Mouse (Mus musculus) megakaryocyte-erythroid progenitor cell, adult 5 weeks (primary cell): Measurements from ENCODE around the gene Olfr33. TPM values are rescaled to one million over a fixed set of nuclear protein-coding genes. Genes with fewer than 3 reads are reported as not detected.

ENCODE experiments used
- polyA plus RNA-seq: library from polyadenylated mRNA; stranded (reverse); fragments of >175 nt; gene quantifications from 2 replicates; pipeline ENCODE4 v1.2.3, GENCODE M21; 2012

Olfr33 gene
- not detected in 2 replicates for polyA plus RNA-seq

GRCm38 (mm10) chr7:102718970-102719369, at the start of gene Olfr33:
TSS of gene Olfr33 (minus strand) at chr7:102719070.

GRCm38 (mm10) chr7:102759266-102759665, 40.4 kb upstream of the Olfr33 start, which contains the start of the genes Olfr560 and Olfr78:
TSS of gene Olfr560 (minus strand) at chr7:102759366.
TSS of gene Olfr78 (minus strand) at chr7:102759471.

GRCm38 (mm10) chr7:102727391-102727790, 8.5 kb upstream of the Olfr33 start, which contains the start of gene Olfr559:
TSS of gene Olfr559 (minus strand) at chr7:102727491.

GRCm38 (mm10) chr7:102701915-102702314, 17.0 kb downstream of the Olfr33 start, which contains the start of gene Olfr558:
TSS of gene Olfr558 (plus strand) at chr7:102702215.

GRCm38 (mm10) chr7:102695358-102696125, 23.3 kb downstream of the Olfr33 start, which contains the start of gene Olfr557:
TSS of gene Olfr557 (plus strand) at chr7:102695910.

GRCm38 (mm10) chr7:102686944-102687501, 31.8 kb downstream of the Olfr33 start, which contains the start of gene Trim68:
TSS of gene Trim68 (minus strand) at chr7:102687327.

GRCm38 (mm10) chr7:102664599-102664998, 54.3 kb downstream of the Olfr33 start, which contains the start of gene Olfr556:
TSS of gene Olfr556 (plus strand) at chr7:102664899.

Other genes with a start within 250 kb of the Olfr33 start
- gene Olfr543, start 237.4 kb downstream of the Olfr33 start, polyA plus RNA-seq, result not detected in 2 replicates
- not detected in 2 replicates for gene Olfr544, start 230.8 kb downstream of the Olfr33 start, polyA plus RNA-seq
- not detected in 2 replicates for gene Olfr545, start 219.5 kb downstream of the Olfr33 start, polyA plus RNA-seq
- gene Olfr547, start 184.3 kb downstream of the Olfr33 start, polyA plus RNA-seq, result not detected in 2 replicates
- not detected in 2 replicates for gene Olfr548-ps1, start 178.2 kb downstream of the Olfr33 start, polyA plus RNA-seq
- gene Olfr549, start 169.2 kb downstream of the Olfr33 start, polyA plus RNA-seq, result not detected in 2 replicates
- gene Trim21, start 153.6 kb downstream of the Olfr33 start, polyA plus RNA-seq, result 6.4 and 9.6 TPM in 2 replicates
- gene Olfr550, start 147.6 kb downstream of the Olfr33 start, polyA plus RNA-seq, result not detected in 2 replicates
- gene Olfr551, start 127.2 kb downstream of the Olfr33 start, polyA plus RNA-seq, result 0.04 TPM in 1 of 2 replicates, not detected in the other
- gene Olfr552, start 121.3 kb downstream of the Olfr33 start, polyA plus RNA-seq, result not detected in 2 replicates
- not detected in 2 replicates for gene Olfr553, start 100.9 kb downstream of the Olfr33 start, polyA plus RNA-seq
- not detected in 2 replicates for gene Olfr554, start 80.6 kb downstream of the Olfr33 start, polyA plus RNA-seq
- gene Olfr555, start 60.2 kb downstream of the Olfr33 start, polyA plus RNA-seq, result not detected in 2 replicates
- not detected in 2 replicates for gene Olfr556, start 54.2 kb downstream of the Olfr33 start, polyA plus RNA-seq
- 1.6 and 1.8 TPM in 2 replicates for gene Trim68, start 31.7 kb downstream of the Olfr33 start, polyA plus RNA-seq
- gene Olfr557, start 23.2 kb downstream of the Olfr33 start, polyA plus RNA-seq, result not detected in 2 replicates
- not detected in 2 replicates for gene Olfr558, start 16.9 kb downstream of the Olfr33 start, polyA plus RNA-seq
- gene Olfr559, start 8.4 kb upstream of the Olfr33 start, polyA plus RNA-seq, result not detected in 2 replicates
- not detected in 2 replicates for gene Olfr560, start 40.3 kb upstream of the Olfr33 start, polyA plus RNA-seq
- 0.01 and 0.03 TPM in 2 replicates for gene Olfr78, start 40.4 kb upstream of the Olfr33 start, polyA plus RNA-seq
- not detected in 2 replicates for gene Olfr561, start 52.2 kb upstream of the Olfr33 start, polyA plus RNA-seq
- not detected in 2 replicates for gene Olfr564, start 84.4 kb upstream of the Olfr33 start, polyA plus RNA-seq
- gene Olfr566, start 139.7 kb upstream of the Olfr33 start, polyA plus RNA-seq, result not detected in 2 replicates
- not detected in 2 replicates for gene Olfr568, start 158.1 kb upstream of the Olfr33 start, polyA plus RNA-seq
- gene Olfr569, start 171.8 kb upstream of the Olfr33 start, polyA plus RNA-seq, result not detected in 2 replicates
- gene Olfr570, start 175.5 kb upstream of the Olfr33 start, polyA plus RNA-seq, result not detected in 2 replicates
- not detected in 2 replicates for gene Olfr571, start 198.5 kb upstream of the Olfr33 start, polyA plus RNA-seq
- gene Olfr572, start 205.3 kb upstream of the Olfr33 start, polyA plus RNA-seq, result not detected in 2 replicates
- gene Olfr573-ps1, start 223.5 kb upstream of the Olfr33 start, polyA plus RNA-seq, result not detected in 2 replicates
- not detected in 2 replicates for gene Olfr574, start 229.4 kb upstream of the Olfr33 start, polyA plus RNA-seq
- not detected in 2 replicates for gene Olfr575, start 239.7 kb upstream of the Olfr33 start, polyA plus RNA-seq
- gene Olfr576, start 243.6 kb upstream of the Olfr33 start, polyA plus RNA-seq, result not detected in 2 replicates